Mouse (Mus musculus) kidney, postnatal 4 days (tissue): Measurements from ENCODE around the gene Pramel3.
"Not testable (repeated sequence)": the region's sequence is repeated elsewhere in the genome, so short reads cannot be mapped to it uniquely, and the experiment has no call there.

Source experiments
- DNase-seq, 2 experiments: peaks; one replicate each; pipeline ENCODE4 v3.0.0; 2021; ENCODE audit warnings: mixed read lengths in 2 of 2

Gene Pramel3

DNA sequence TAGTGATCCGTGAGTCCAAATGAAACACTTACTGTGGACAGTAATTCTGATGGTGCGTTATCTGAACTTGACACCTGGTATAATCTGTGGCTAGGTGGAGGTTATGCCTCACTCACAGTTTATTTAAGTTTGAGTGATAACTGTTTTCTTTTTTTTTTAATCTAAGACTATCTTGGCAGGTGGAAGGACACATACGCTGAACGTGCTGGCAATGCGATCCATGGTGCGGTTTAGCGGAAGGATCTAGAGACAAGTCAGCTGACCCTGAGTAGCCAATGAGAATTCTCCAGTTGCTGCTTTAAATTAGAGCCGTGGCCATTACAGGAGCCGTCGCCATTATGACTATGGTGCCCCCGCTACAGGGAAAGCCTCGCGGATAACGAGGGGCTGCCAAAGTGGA is at the start of gene Pramel3:
Gene Pramel3 (plus strand): TSS at position 301 of the 400 bp plus-strand sequence.
- not testable (repeated sequence) for DNase-seq

GRCm38 (mm10) chrX:135360685-135361084 is 58.6 kb downstream of the Pramel3 start:
- not testable (repeated sequence) for DNase-seq

DNA sequence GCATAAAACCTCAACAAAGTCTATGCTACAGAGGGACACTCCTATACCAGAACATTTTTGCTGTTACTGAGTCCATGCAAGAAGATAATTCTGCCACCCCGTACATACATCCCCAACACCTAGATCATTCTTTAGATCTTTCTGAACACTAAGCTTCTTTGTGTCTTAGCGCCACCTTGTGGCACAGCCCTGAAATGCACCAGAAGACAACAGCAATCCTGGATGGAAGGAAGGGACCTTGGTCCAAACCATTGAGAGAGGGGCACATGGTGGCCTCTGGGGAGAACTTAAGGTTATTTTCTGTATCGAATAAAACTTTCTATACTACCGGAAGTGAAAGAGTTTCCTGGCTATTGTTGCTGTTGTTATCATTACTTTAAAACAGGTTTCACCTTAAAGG is 59.8 kb downstream of the Pramel3 start:
- not testable (repeated sequence) for DNase-seq
